In the genomic region with DNA sequence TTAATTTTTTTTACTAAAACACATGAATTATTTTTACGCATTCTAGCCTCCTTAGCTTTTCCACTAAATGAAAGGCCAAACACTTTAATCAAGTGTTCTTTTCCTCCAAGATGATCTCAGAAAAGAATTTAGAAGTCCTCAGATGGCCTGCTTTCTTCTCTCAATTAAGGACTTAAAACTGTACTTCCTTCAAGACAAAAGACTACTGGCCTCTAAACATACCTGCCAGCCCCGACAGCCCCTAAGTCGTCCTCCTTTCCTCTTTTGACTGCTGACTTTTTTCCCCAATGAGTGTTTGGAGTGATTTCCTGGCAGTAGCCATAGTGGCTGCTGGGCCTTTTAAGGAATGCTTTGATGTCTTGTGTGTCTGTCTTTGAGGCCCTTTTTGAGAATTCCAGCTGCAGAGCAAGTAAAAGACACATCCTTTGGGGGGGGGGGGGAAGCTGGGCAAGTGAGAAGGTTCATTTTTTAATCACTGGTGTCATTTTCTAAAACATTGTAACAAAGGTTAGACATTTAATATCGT, we compare ENCODE assay signal across 8 mouse cellular contexts. TPM values are rescaled to one million over a fixed set of nuclear protein-coding genes. Genes with fewer than 3 reads are reported as not detected.
DNase-seq lines count a peak whose midpoint lies in the region; ATAC-seq and TF ChIP-seq lines count a peak whose summit lies in the region.

No protein-coding gene starts in this region.

- ATAC-seq in kidney, embryonic 14.5 days (ENCODE audit: low FRiP score, low TSS enrichment): no peak
- ATAC-seq in forebrain, postnatal 0 days: no peak
- ATAC-seq in stomach, embryonic 16.5 days (ENCODE audit: insufficient read depth, low FRiP score): no peak

- no peaks in the 10 kb centered on the region for H3K9me3 ChIP-seq in kidney, embryonic 14.5 days (ENCODE audit: control insufficient read depth, low read length)
- no peaks in the 10 kb centered on the region for H3K9me3 ChIP-seq in forebrain, postnatal 0 days (ENCODE audit: low read length)
- no peaks in the 10 kb centered on the region for H3K9me3 ChIP-seq in stomach, embryonic 16.5 days (replicated peaks; ENCODE audit: control insufficient read depth, low read length)

- no peak for TF ChIP-seq CTCF in forebrain, postnatal 0 days (IDR thresholded peaks at IDR 0.05; ENCODE audit: low read depth)
- TF ChIP-seq CTCF in lung, adult 2 months (IDR thresholded peaks at IDR 0.05; ENCODE audit: insufficient read depth, low read length): no peak

- peak overlapping the region; percentile 38 for H3K4me2 ChIP-seq in kidney, embryonic 14.5 days (replicated peaks; ENCODE audit: low read depth, low read length)
- peak overlapping the region; percentile 56 for H3K4me2 ChIP-seq in forebrain, postnatal 0 days (ENCODE audit: low read depth)
- peak overlapping the region; percentile 51 for H3K4me2 ChIP-seq in stomach, embryonic 16.5 days (ENCODE audit: low read depth, low read length)

- H3K4me3 ChIP-seq in kidney, embryonic 14.5 days (ENCODE audit: low read length): peak overlapping the region; percentile 55
- peak overlapping the region; percentile 95 for H3K4me3 ChIP-seq in forebrain, postnatal 0 days (ENCODE audit: low read depth, low read length)
- H3K4me3 ChIP-seq in lung, adult 2 months (replicated peaks; ENCODE audit: extremely low read depth, low read depth, low read length): no peak overlapping the region
- H3K4me3 ChIP-seq in stomach, embryonic 16.5 days (replicated peaks; ENCODE audit: low read length): peak overlapping the region; percentile 33

- H3K36me3 ChIP-seq in kidney, embryonic 14.5 days (ENCODE audit: control insufficient read depth, insufficient read depth, low read length): no peaks in the 10 kb centered on the region
- H3K36me3 ChIP-seq in forebrain, postnatal 0 days (ENCODE audit: insufficient read depth): no peaks in the 10 kb centered on the region
- no peaks in the 10 kb centered on the region for H3K36me3 ChIP-seq in stomach, embryonic 16.5 days (ENCODE audit: control insufficient read depth, insufficient read depth, low read length)

- no peak overlapping the region for H3K27ac ChIP-seq in kidney, embryonic 14.5 days (ENCODE audit: low read depth, low read length)
- H3K27ac ChIP-seq in forebrain, postnatal 0 days (ENCODE audit: low read depth, low read length): no peak overlapping the region; the same call in 1 of the 2 replicates
- no peak overlapping the region for H3K27ac ChIP-seq in stomach, embryonic 16.5 days (ENCODE audit: low read length)

- TF ChIP-seq POLR2A in lung, adult 2 months (IDR thresholded peaks at IDR 0.05; ENCODE audit: borderline replicate concordance, extremely low read depth, low read depth, low read length): no peak

- WGBS in kidney, embryonic 14.5 days: 23% methylated on average over 4 of the region's 4 CpGs
- 11% methylated on average over 4 of the region's 4 CpGs for WGBS in forebrain, postnatal 0 days
- 30% methylated on average over 4 of the region's 4 CpGs for WGBS in lung, adult 2 months
- 22% methylated on average over 4 of the region's 4 CpGs for WGBS in stomach, embryonic 16.5 days

- DNase-seq in kidney, adult 8-10 months: no peak
- peak; percentile 9 for DNase-seq in MEL-GATA-1-ER (ENCODE audit: extremely low read depth, low read depth)
- DNase-seq in forebrain, postnatal 0 days: no peak
- peak; percentile 16 for DNase-seq in lung, adult 2 months
- no peak for DNase-seq in left cerebral cortex, adult 11 months (ENCODE audit: low spot score)
- DNase-seq in layer of hippocampus, postnatal 36 days: no peak

- H3K9ac ChIP-seq in kidney, embryonic 14.5 days (ENCODE audit: low read depth, low read length): peak overlapping the region; percentile 88; the same call in 1 of the 2 replicates
- no peak overlapping the region for H3K9ac ChIP-seq in forebrain, postnatal 0 days
- peak overlapping the region; percentile 44; the same call in 1 of the 2 replicates for H3K9ac ChIP-seq in stomach, embryonic 16.5 days (ENCODE audit: low read length)

- no peaks in the 10 kb centered on the region for H3K27me3 ChIP-seq in kidney, embryonic 14.5 days (ENCODE audit: control insufficient read depth, insufficient read depth, low read length)
- H3K27me3 ChIP-seq in forebrain, postnatal 0 days (ENCODE audit: insufficient read depth, low read length): no peaks in the 10 kb centered on the region
- H3K27me3 ChIP-seq in stomach, embryonic 16.5 days (ENCODE audit: control insufficient read depth, insufficient read depth, low read length): no peaks in the 10 kb centered on the region

- H3K4me1 ChIP-seq in kidney, embryonic 14.5 days (ENCODE audit: control insufficient read depth, insufficient read depth, low read length): peaks cover 7% of the 10 kb centered on the region; the same call in 1 of the 2 replicates
- peaks cover 3% of the 10 kb centered on the region; the same call in 1 of the 2 replicates for H3K4me1 ChIP-seq in forebrain, postnatal 0 days (ENCODE audit: insufficient read depth)
- H3K4me1 ChIP-seq in lung, adult 2 months (ENCODE audit: control insufficient read depth, insufficient read depth, low read length): no peaks in the 10 kb centered on the region
- H3K4me1 ChIP-seq in stomach, embryonic 16.5 days (ENCODE audit: control insufficient read depth, insufficient read depth, low read length): no peaks in the 10 kb centered on the region; the same call in 1 of the 2 replicates

RNA-seq across cellular contexts. Expression of a gene that starts 1.3 kb away (rescaled TPM):
- polyA plus RNA-seq in kidney, embryonic 14.5 days (2014; fragmentation: Nextera tagmentation; extraction: Ambion mirVana): 14.8 and 24.3 TPM in 2 replicates
- 13.3 and 17.1 TPM in 2 replicates for total RNA-seq in forebrain, postnatal 0 days (2014; rRNA removed)
- polyA plus RNA-seq in forebrain, postnatal 0 days (2015; fragmentation: Nextera tagmentation; extraction: Ambion mirVana): 2.6 and 4.7 TPM in 2 replicates
- 2.9 and 6.7 TPM in 2 replicates for polyA plus RNA-seq in lung, adult 2 months (2012; rRNA removed)
- polyA plus RNA-seq in stomach, embryonic 16.5 days (2015; fragmentation: Nextera tagmentation; extraction: Ambion mirVana): 4.3 and 5.4 TPM in 2 replicates
- 10 to 100 TPM; 43.5 to 44.1 TPM for total RNA-seq in layer of hippocampus, postnatal 36 days (2021)

RNA-seq across cellular contexts. Expression of a gene that starts 35.9 kb away (rescaled TPM):
- polyA plus RNA-seq in kidney, embryonic 14.5 days (2014; fragmentation: Nextera tagmentation; extraction: Ambion mirVana): 0.23 TPM in 1 of 2 replicates, not detected in the other
- total RNA-seq in forebrain, postnatal 0 days (2014; rRNA removed): 0.29 and 1.6 TPM in 2 replicates
- 2.7 and 3.8 TPM in 2 replicates for polyA plus RNA-seq in forebrain, postnatal 0 days (2015; fragmentation: Nextera tagmentation; extraction: Ambion mirVana)
- 1.1 and 2.1 TPM in 2 replicates for polyA plus RNA-seq in lung, adult 2 months (2012; rRNA removed)
- 0.27 TPM in 1 of 2 replicates, not detected in the other for polyA plus RNA-seq in stomach, embryonic 16.5 days (2015; fragmentation: Nextera tagmentation; extraction: Ambion mirVana)
- 1 to 10 TPM; 1.5 to 2.0 TPM for total RNA-seq in layer of hippocampus, postnatal 36 days (2021)

Comparison
In these comparisons a context has a peak if more than half of its experiments do, and no peak if none do; other contexts are left out.
1. DNase-seq: peak in MEL-GATA-1-ER (single experiment) and lung, adult 2 months (single experiment); none in kidney, adult 8-10 months (0 of 2), forebrain, postnatal 0 days (single experiment), left cerebral cortex, adult 11 months (single experiment) and layer of hippocampus, postnatal 36 days (0 of 2).
2. Peak in every context shown above with its lines, with median percentiles within 50 percentile points of each other: H3K4me2 ChIP-seq.